Comparison of ENCODE assay signal across 9 mouse cellular contexts in genomic region chr4:124570977-124571376, GRCm38 (mm10). TPM values are rescaled to one million over a fixed set of nuclear protein-coding genes. Genes with fewer than 3 reads are reported as not detected.
DNase-seq lines count a peak whose midpoint lies in the region; ATAC-seq and TF ChIP-seq lines count a peak whose summit lies in the region.
"Had no signal": no experiment of that assay in that cellular context is flagged by ENCODE, and none has a peak within 500 bp of the region (broad histone marks: within the 10 kb centered on the region; RNA-seq: fewer than 3 reads in every experiment).

No protein-coding gene starts in this region.

- peak; percentile 88 for ATAC-seq in limb, embryonic 14.5 days (ENCODE audit: low FRiP score, low read depth)
- ATAC-seq in erythroid progenitor cell, adult 5-6 weeks (replicated peaks; ENCODE audit: low FRiP score, poor library complexity, severe bottlenecking), result no peak

- no peak for TF ChIP-seq EP300 in heart, adult 2 months (IDR thresholded peaks at IDR 0.05; ENCODE audit: insufficient read depth, low read depth, low read length)

- TF ChIP-seq CTCF in heart, adult 2 months (IDR thresholded peaks at IDR 0.05), result no peak

- H3K4me2 ChIP-seq in limb, embryonic 14.5 days (replicated peaks; ENCODE audit: low read depth, low read length, severe bottlenecking), result no peak overlapping the region; the same call in 1 of the 2 replicates

- H3K36me3 ChIP-seq in heart, adult 2 months (ENCODE audit: control insufficient read depth, insufficient read depth, low read length), result no peaks in the 10 kb centered on the region
- H3K36me3 ChIP-seq in limb, embryonic 14.5 days (ENCODE audit: control insufficient read depth, insufficient read depth, low read length), result no peaks in the 10 kb centered on the region

- H3K4me3 ChIP-seq in heart, adult 2 months, result no peak overlapping the region
- no peak overlapping the region for H3K4me3 ChIP-seq in limb, embryonic 14.5 days (replicated peaks; ENCODE audit: low read length)

- no peaks in the 10 kb centered on the region for H3K9me3 ChIP-seq in limb, embryonic 14.5 days (ENCODE audit: control insufficient read depth, low read length)

- H3K9ac ChIP-seq in heart, adult 2 months (ENCODE audit: low read depth, low read length), result no peak overlapping the region
- H3K9ac ChIP-seq in limb, embryonic 14.5 days (ENCODE audit: low read depth, low read length, severe bottlenecking), result no peak overlapping the region

- DNase-seq in urinary bladder, adult 18-20 months (ENCODE audit: low spot score in 2 of 2), result peak; percentile 21 to 73
- no peak for DNase-seq in urinary bladder, postnatal 10 days (ENCODE audit: low spot score)
- DNase-seq in heart, adult 2 months, result peak; percentile 85 to 87
- peak; percentile 81 for DNase-seq in limb, embryonic 14.5 days (ENCODE audit: low spot score)
- peak; percentile 76 for DNase-seq in urinary bladder, postnatal 14 days (ENCODE audit: low spot score)
- DNase-seq in right cerebral cortex, adult 2 months (ENCODE audit: low spot score in 2 of 2), result no peak
- DNase-seq in frontal cortex, postnatal 14 days (ENCODE audit: low spot score in 2 of 2), result no peak

- H3K79me2 ChIP-seq in heart, adult 2 months (replicated peaks; ENCODE audit: control insufficient read depth, insufficient read depth, low read length), result no peaks in the 10 kb centered on the region

- intact Hi-C loops in heart, adult 2 months (cut with DNase I), result no loop called here

- H3K27me3 ChIP-seq in heart, adult 2 months (ENCODE audit: control insufficient read depth, insufficient read depth, low read length), result peaks cover 2% of the 10 kb centered on the region; the same call in 1 of the 2 replicates
- H3K27me3 ChIP-seq in limb, embryonic 14.5 days (ENCODE audit: control insufficient read depth, insufficient read depth, low read length), result peaks cover 49% of the 10 kb centered on the region

- 19% methylated on average over 9 of the region's 9 CpGs for WGBS in heart, adult 2 months
- WGBS in limb, embryonic 14.5 days, result 50% methylated on average over 9 of the region's 9 CpGs

- no peak for TF ChIP-seq POLR2A in heart, adult 2 months (IDR thresholded peaks at IDR 0.05; ENCODE audit: insufficient read depth, low read depth, low read length)
- no peak for TF ChIP-seq POLR2A in limb, embryonic 14.5 days (IDR thresholded peaks at IDR 0.05; ENCODE audit: borderline replicate concordance, extremely low read depth, insufficient read depth, insufficient read length)

- peak overlapping the region; percentile 31; the same call in 1 of the 2 replicates for H3K27ac ChIP-seq in heart, adult 2 months
- no peak overlapping the region for H3K27ac ChIP-seq in limb, embryonic 14.5 days (replicated peaks; ENCODE audit: low read depth, low read length)

- H3K4me1 ChIP-seq in heart, adult 2 months (ENCODE audit: control insufficient read depth, insufficient read depth, low read length), result peaks cover 5% of the 10 kb centered on the region
- H3K4me1 ChIP-seq in limb, embryonic 14.5 days (ENCODE audit: control insufficient read depth, insufficient read depth, low read length), result peaks cover 17% of the 10 kb centered on the region

RNA-seq across cellular contexts. Expression of gene 3100002H09Rik, which starts 39.6 kb away (rescaled TPM):
- not detected for total RNA-seq in heart, adult 2 months (2021)
- not detected in 2 replicates for polyA plus RNA-seq in heart, adult 2 months (2012; rRNA removed)
- not detected in 2 replicates for polyA plus RNA-seq in limb, embryonic 14.5 days (2012; rRNA removed)
- polyA plus RNA-seq in limb, embryonic 14.5 days (2014; fragmentation: Nextera tagmentation; extraction: Ambion mirVana), result not detected in 2 replicates
- not detected in 2 replicates for total RNA-seq in erythroid progenitor cell, adult 5-6 weeks (2015; ENCODE audit: low replicate concordance)
- total RNA-seq in erythroid progenitor cell, adult 5-6 weeks (2017; ENCODE audit: low replicate concordance), result not detected in 2 replicates
- total RNA-seq: hematopoietic stem cell, adult 5-6 weeks had no signal

Comparison
In these comparisons a context has a peak if more than half of its experiments do, and no peak if none do; other contexts are left out.
1. DNase-seq: peak in urinary bladder, adult 18-20 months (2 of 2), heart, adult 2 months (2 of 2), limb, embryonic 14.5 days (single experiment) and urinary bladder, postnatal 14 days (single experiment); none in urinary bladder, postnatal 10 days (single experiment), right cerebral cortex, adult 2 months (0 of 2) and frontal cortex, postnatal 14 days (0 of 2).